Mouse (Mus musculus) cerebellum, adult 2 months (tissue): ENCODE results near the gene Kcnma1. TPM values are rescaled to one million over a fixed set of nuclear protein-coding genes. Genes with fewer than 3 reads are reported as not detected.

ENCODE experiments used
- DNase-seq, 2 experiments: peaks; one replicate each; pipeline ENCODE4 v3.0.0; 2021
- H3K27ac ChIP-seq: fragments of 200-500 bp; 2 replicates; pipeline ENCODE4 v1.5.1; 2012; ENCODE audit warnings: low read length, control low read depth, inconsistent platforms; ENCODE audit not compliant: insufficient read depth
- H3K27me3 ChIP-seq: fragments of 200-500 bp; 2 replicates; pipeline ENCODE4 v1.6.1; 2012; ENCODE audit warnings: inconsistent platforms, mild to moderate bottlenecking, low read length, moderate library complexity; ENCODE audit not compliant: control insufficient read depth, insufficient read depth
- H3K4me1 ChIP-seq: fragments of 200-500 bp; 2 replicates; pipeline ENCODE4 v1.6.1; 2011; ENCODE audit warnings: low read length; ENCODE audit not compliant: control insufficient read depth, insufficient read depth
- H3K4me3 ChIP-seq: fragments of 200-500 bp; replicated peaks from 2 replicates; pipeline ENCODE3; 2011; ENCODE audit warnings: mild to moderate bottlenecking, low read depth, low read length, control low read depth; ENCODE audit not compliant: insufficient read depth
- CTCF ChIP-seq: fragments of 200-500 bp; IDR thresholded peaks from 2 replicates; pipeline ENCODE4 v1.5.1; 2011; ENCODE audit warnings: low read depth, mild to moderate bottlenecking, control low read depth, low read length, moderate library complexity, borderline replicate concordance; ENCODE audit not compliant: insufficient read depth
- POLR2A ChIP-seq: fragments of 200-500 bp; IDR thresholded peaks from 2 replicates; pipeline ENCODE4 v1.6.1; 2011; ENCODE audit warnings: low read length, control low read depth, borderline replicate concordance; ENCODE audit not compliant: insufficient read depth
- WGBS: fragments of 180-500 bp; shearing (Covaris S2); methylation state at CpG from one replicate; pipeline ENCODE4 v1.1.7; 2018; 5-methylcytosine and 5-hydroxymethylcytosine counted together
- polyA plus RNA-seq: library from polyadenylated mRNA; depleted of rRNA; stranded (reverse); fragments of >200 nt; gene quantifications from 2 replicates; pipeline ENCODE4 v1.2.3, GENCODE M21; 2012

The Kcnma1 gene
- polyA plus RNA-seq, 1 experiment = 40.4 TPM

- peak; percentile 11 to 36 for DNase-seq
- peaks cover 5% of the 10 kb centered on the region for H3K4me1 ChIP-seq
- 12% methylated on average over 7 of the region's 7 CpGs for WGBS
- no peak overlapping the region for H3K27ac ChIP-seq
- no peaks in the 10 kb centered on the region for H3K27me3 ChIP-seq
- H3K4me3 ChIP-seq = no peak overlapping the region
- no peak for TF ChIP-seq CTCF
- no peak for TF ChIP-seq POLR2A
Observed at GRCm38 (mm10) chr14:23723701-23724430, 290.4 kb downstream of the Kcnma1 start.

- Histone ChIP-seq H3K4me3 (no peak overlapping the region), H3K4me1 (peaks cover 3% of the 10 kb centered on the region), H3K27me3 (no peaks in the 10 kb centered on the region), H3K27ac (no peak overlapping the region)
- no peak for TF ChIP-seq POLR2A
- no peak for TF ChIP-seq CTCF
- 78% methylated on average over 3 of the region's 3 CpGs for WGBS
- no peak for DNase-seq
Observed at GRCm38 (mm10) chr14:23719246-23719645, 295.0 kb downstream of the Kcnma1 start.

- no peak overlapping the region for H3K27ac ChIP-seq
- H3K4me3 ChIP-seq = no peak overlapping the region
- WGBS = 87% methylated on average over 6 of the region's 6 CpGs
- no peak for TF ChIP-seq POLR2A
- TF ChIP-seq CTCF = no peak
- no peaks in the 10 kb centered on the region for H3K27me3 ChIP-seq
- DNase-seq = no peak
- no peaks in the 10 kb centered on the region; the same call in none of the 2 replicates for H3K4me1 ChIP-seq
Observed at GRCm38 (mm10) chr14:23718667-23719066, 295.6 kb downstream of the Kcnma1 start.

GRCm38 (mm10) chr14:23714396-23715131, 299.7 kb downstream of the Kcnma1 start:
- H3K27ac ChIP-seq = no peak overlapping the region
- WGBS = 41% methylated on average over 7 of the region's 7 CpGs
- no peaks in the 10 kb centered on the region for H3K27me3 ChIP-seq
- H3K4me3 ChIP-seq = no peak overlapping the region
- no peaks in the 10 kb centered on the region for H3K4me1 ChIP-seq
- DNase-seq = no peak
- TF ChIP-seq CTCF (no peak), POLR2A (no peak)

GRCm38 (mm10) chr14:23712891-23713290, 301.4 kb downstream of the Kcnma1 start:
- H3K4me3 ChIP-seq = no peak overlapping the region
- H3K27me3 ChIP-seq = no peaks in the 10 kb centered on the region
- no peak for DNase-seq
- H3K4me1 ChIP-seq = no peaks in the 10 kb centered on the region
- H3K27ac ChIP-seq = no peak overlapping the region
- 39% methylated on average over 5 of the region's 5 CpGs for WGBS
- TF ChIP-seq POLR2A (no peak), CTCF (no peak)

- Histone ChIP-seq H3K4me1 (no peaks in the 10 kb centered on the region), H3K4me3 (no peak overlapping the region), H3K27me3 (no peaks in the 10 kb centered on the region), H3K27ac (no peak overlapping the region)
- DNase-seq = no peak
- TF ChIP-seq POLR2A = no peak
- TF ChIP-seq CTCF = no peak
- 87% methylated on average over 7 of the region's 7 CpGs for WGBS
Observed at GRCm38 (mm10) chr14:23710954-23711353, 303.3 kb downstream of the Kcnma1 start.

- no peaks in the 10 kb centered on the region for H3K27me3 ChIP-seq
- TF ChIP-seq POLR2A = no peak
- no peak for TF ChIP-seq CTCF
- no peak overlapping the region for H3K27ac ChIP-seq
- DNase-seq = no peak
- WGBS = 91% methylated on average over 10 of the region's 10 CpGs
- no peaks in the 10 kb centered on the region for H3K4me1 ChIP-seq
- H3K4me3 ChIP-seq = no peak overlapping the region
Observed at GRCm38 (mm10) chr14:23706837-23707236, 307.5 kb downstream of the Kcnma1 start.

GRCm38 (mm10) chr14:23705647-23706046, 308.6 kb downstream of the Kcnma1 start:
- Histone ChIP-seq H3K27me3 (no peaks in the 10 kb centered on the region), H3K4me3 (no peak overlapping the region), H3K4me1 (no peaks in the 10 kb centered on the region), H3K27ac (no peak overlapping the region)
- no peak for TF ChIP-seq POLR2A
- TF ChIP-seq CTCF = no peak
- DNase-seq = no peak
- WGBS = 39% methylated on average over 3 of the region's 3 CpGs
